ENCODE assay signal across 8 mouse cellular contexts in the genomic region with DNA sequence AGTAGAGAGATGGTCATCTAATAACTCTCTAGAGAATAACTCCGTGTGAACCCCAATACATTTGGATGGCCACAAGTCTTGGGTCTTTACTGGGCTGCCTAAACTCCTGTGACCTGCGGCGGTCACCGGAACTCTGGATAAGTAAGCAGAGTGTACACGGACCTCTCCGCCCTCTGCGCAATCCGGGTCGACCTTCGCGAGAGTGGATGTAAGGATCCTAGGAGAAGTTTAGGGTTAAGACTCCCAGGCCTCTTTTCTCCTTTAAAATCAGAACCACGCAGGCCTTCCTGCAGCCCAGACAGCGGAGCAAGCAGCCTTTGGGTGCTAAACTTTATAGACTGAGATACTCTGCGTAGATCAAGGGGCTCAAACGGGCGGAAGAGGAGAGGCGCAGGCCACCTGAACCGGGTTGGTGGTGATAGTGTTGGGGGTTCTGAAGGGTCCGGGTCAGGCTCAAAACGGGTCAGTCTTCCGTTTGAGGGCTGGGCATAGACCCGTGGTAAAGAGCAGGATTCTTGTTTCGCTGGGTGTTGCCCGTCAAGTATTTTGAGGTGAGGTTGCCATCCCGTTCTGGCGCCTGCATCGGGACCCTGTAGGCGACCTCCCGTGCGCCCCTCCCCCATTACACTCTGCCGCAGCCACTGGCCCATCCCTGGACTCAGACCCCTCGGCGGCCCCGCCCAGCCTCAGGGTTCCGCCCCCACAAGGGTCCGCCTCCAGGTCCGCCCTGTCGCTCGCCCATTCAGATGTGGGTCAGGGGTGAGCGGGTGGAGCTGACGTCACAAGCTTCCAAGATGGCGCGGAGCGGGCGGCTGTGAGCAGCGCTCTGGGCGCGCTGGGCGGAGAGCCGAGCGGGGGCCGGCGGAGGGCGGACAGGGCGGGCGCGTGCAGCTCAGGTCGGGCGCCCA. TPM values are rescaled to one million over a fixed set of nuclear protein-coding genes. Genes with fewer than 3 reads are reported as not detected.
DNase-seq lines count a peak whose midpoint lies in the region; ATAC-seq lines count a peak whose summit lies in the region.

Gene Hic2 (plus strand): TSS at position 779 of the 908 bp plus-strand sequence.

- H3K27ac ChIP-seq in embryonic facial prominence, embryonic 11.5 days (replicated peaks; ENCODE audit: low read depth, low read length), result peak within 1 kb of the TSS; percentile 80
- peak within 1 kb of the TSS; percentile 89 for H3K27ac ChIP-seq in midbrain, embryonic 11.5 days (ENCODE audit: low read depth, low read length)

- ATAC-seq in embryonic facial prominence, embryonic 11.5 days (replicated peaks; ENCODE audit: insufficient number of reproducible peaks, low FRiP score, low TSS enrichment, low read depth), result peak; percentile 97
- ATAC-seq in midbrain, embryonic 11.5 days (ENCODE audit: low FRiP score), result peak; percentile 98

- peak within 1 kb of the TSS; percentile 90 for H3K9ac ChIP-seq in embryonic facial prominence, embryonic 11.5 days (replicated peaks; ENCODE audit: low read length)
- peak within 1 kb of the TSS; percentile 92 for H3K9ac ChIP-seq in midbrain, embryonic 11.5 days (ENCODE audit: low read length)

- peak; percentile 97 for DNase-seq in adrenal gland, postnatal 14 days
- peak; percentile 98 for DNase-seq in embryonic facial prominence, embryonic 11.5 days (ENCODE audit: low spot score)
- DNase-seq in heart, adult 11 months, result peak; percentile 100
- peak; percentile 96 for DNase-seq in kidney, adult 11 months
- DNase-seq in left cerebral cortex, postnatal 4 days, result peak; percentile 97
- DNase-seq in midbrain, embryonic 11.5 days (ENCODE audit: low spot score, missing footprints), result peak; percentile 99
- peak; percentile 86 for DNase-seq in right cerebral cortex, postnatal 4 days
- peak; percentile 98 for DNase-seq in yolk sac, embryonic 10.5 days (ENCODE audit: low spot score)

- under 1% methylated on average over 59 of the region's 59 CpGs for WGBS in embryonic facial prominence, embryonic 11.5 days
- WGBS in midbrain, embryonic 11.5 days, result 1% methylated on average over 59 of the region's 59 CpGs

- H3K27me3 ChIP-seq in embryonic facial prominence, embryonic 11.5 days (ENCODE audit: control insufficient read depth, insufficient read depth, low read length), result no peaks in the 10 kb centered on the region
- no peaks in the 10 kb centered on the region for H3K27me3 ChIP-seq in midbrain, embryonic 11.5 days (ENCODE audit: control insufficient read depth, insufficient read depth, low read length)

- peak within 1 kb of the TSS; percentile 87 for H3K4me2 ChIP-seq in embryonic facial prominence, embryonic 11.5 days (ENCODE audit: low read depth, low read length)
- H3K4me2 ChIP-seq in midbrain, embryonic 11.5 days, result peak within 1 kb of the TSS; percentile 90

- intact Hi-C loops in left cerebral cortex, postnatal 4 days (cut with DNase I), result no loop called here

- peak within 1 kb of the TSS; percentile 93 for H3K4me3 ChIP-seq in embryonic facial prominence, embryonic 11.5 days (ENCODE audit: low read depth, low read length)
- peak within 1 kb of the TSS; percentile 83 for H3K4me3 ChIP-seq in midbrain, embryonic 11.5 days (ENCODE audit: low read depth, low read length)

- no peaks in the 10 kb centered on the region for H3K9me3 ChIP-seq in embryonic facial prominence, embryonic 11.5 days (replicated peaks; ENCODE audit: control insufficient read depth, low read length)
- H3K9me3 ChIP-seq in midbrain, embryonic 11.5 days (ENCODE audit: control insufficient read depth, low read length), result no peaks in the 10 kb centered on the region; the same call in 1 of the 2 replicates

- H3K4me1 ChIP-seq in embryonic facial prominence, embryonic 11.5 days (ENCODE audit: control insufficient read depth, insufficient read depth, low read length), result no peaks in the 10 kb centered on the region; the same call in none of the 2 replicates
- H3K4me1 ChIP-seq in midbrain, embryonic 11.5 days (ENCODE audit: control insufficient read depth, insufficient read depth, low read length), result peaks cover 18% of the 10 kb centered on the region

- no peaks in the 10 kb centered on the region for H3K36me3 ChIP-seq in embryonic facial prominence, embryonic 11.5 days (replicated peaks; ENCODE audit: control insufficient read depth, insufficient read depth, low read depth, low read length)
- H3K36me3 ChIP-seq in midbrain, embryonic 11.5 days (ENCODE audit: control insufficient read depth, insufficient read depth, low read length), result no peaks in the 10 kb centered on the region

RNA-seq across cellular contexts. Expression of gene Hic2, which starts in this region (rescaled TPM):
- 2.7 and 3.2 TPM in 2 replicates for total RNA-seq in adrenal gland, postnatal 14 days (2021)
- polyA plus RNA-seq in embryonic facial prominence, embryonic 11.5 days (2014; fragmentation: Nextera tagmentation; extraction: Ambion mirVana), result 6.1 and 7.8 TPM in 2 replicates
- total RNA-seq in left cerebral cortex, postnatal 4 days (2021), result 10 to 100 TPM; 11.5 to 13.1 TPM
- 10.3 and 10.8 TPM in 2 replicates for polyA plus RNA-seq in midbrain, embryonic 11.5 days (2014; fragmentation: Nextera tagmentation; extraction: Ambion mirVana)

Comparison
In these comparisons a context has a peak if more than half of its experiments do, and no peak if none do; other contexts are left out.
1. Peak in every context shown above with its lines: DNase-seq, ATAC-seq, H3K4me3 ChIP-seq and H3K27ac ChIP-seq.